Mouse (Mus musculus) c-Kit-positive CD71-negative TER-119-negative erythroid progenitor cells, embryonic 14.5 days (primary cell): ENCODE data around the gene Iqsec3.
A peak's percentile ranks its signal among the peaks of the same experiment; 100 is the strongest.

Experiments
- DNase-seq: peaks from one replicate; pipeline ENCODE4 v3.0.0-alpha.2; 2013; ENCODE audit warnings: low read depth

Iqsec3 gene

DNA sequence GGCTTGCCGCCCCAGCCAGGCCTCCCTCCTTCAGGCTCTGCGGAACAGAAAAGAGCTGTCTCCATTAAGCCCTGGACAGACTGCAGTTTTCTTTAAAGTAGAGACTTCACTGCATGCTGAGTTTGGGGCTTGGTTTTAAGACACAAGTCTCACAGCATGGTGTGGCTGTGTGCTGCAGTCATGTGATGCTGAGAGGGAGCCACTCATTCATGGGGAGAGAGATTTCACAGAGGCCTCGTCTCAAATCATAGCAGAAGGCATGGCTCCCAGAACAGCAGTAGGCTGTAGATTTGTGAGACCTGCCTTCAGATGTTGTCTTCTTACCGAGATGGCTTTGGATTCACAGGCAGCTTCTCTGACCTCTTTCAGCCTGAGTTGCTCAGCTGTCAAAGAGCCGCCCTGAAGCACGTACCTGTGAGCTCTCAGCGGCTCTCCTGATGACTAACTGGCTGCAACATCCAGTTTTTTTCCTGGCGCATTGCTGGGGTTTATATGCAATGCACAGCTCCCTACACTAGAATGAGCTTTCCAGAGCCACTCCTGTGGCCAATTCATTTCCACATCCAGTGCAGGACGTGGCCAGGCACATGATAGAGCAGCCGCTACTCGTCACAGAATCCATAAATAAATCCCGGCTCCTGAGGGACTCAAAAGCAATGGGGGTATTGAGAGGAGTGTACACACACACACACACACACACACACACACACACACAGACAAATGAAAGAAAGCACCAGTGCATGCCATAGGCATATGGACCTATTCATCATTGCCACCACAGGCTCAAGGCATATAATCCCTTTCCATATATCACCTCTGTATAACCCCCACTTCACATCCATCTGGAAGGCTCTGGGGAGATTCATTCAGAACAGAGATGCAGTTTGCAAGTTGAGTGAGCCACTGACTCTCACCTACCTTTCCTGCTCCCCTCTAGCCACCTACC is 18.7 kb downstream of the Iqsec3 start:
- no peak for DNase-seq

DNA sequence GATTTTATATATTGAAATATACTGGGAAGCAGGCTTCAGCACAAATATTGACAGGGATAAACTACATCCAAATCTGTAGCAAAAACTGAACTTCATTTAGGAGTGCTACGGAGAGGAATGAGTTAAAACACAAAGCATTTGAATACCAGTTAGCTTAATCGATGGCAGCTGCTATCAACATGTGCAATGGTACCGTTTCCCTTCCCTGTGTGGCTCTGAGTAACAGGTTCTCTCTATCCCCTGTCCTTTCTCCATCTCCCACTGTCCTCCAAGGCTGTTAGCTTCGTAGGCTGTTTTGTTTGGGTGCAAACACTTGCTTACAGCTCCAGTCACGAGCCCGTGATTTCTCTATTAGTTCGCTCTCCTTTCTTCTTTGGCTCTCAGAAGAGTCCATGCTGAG is 19.7 kb downstream of the Iqsec3 start:
- DNase-seq = no peak

DNA sequence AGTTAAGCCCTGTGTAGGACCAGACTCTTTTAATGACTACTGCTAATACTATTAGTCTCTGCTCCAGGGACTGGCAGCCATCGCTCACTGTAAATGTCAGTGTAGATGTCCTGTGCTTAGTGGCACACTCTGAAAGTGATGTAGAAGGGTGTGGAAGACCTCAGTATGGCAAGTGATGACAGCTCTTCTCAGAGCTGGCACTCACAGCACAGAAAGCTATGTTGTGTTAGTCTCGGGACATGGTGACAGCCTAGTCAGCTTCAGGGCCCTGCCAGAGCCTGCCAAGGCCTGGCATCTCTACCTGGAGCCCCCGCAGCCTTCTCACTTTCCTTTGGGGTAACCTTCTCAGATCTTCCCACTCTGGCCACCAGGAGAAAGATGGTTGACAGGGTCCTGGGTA is 21.8 kb downstream of the Iqsec3 start:
- DNase-seq = no peak

DNA sequence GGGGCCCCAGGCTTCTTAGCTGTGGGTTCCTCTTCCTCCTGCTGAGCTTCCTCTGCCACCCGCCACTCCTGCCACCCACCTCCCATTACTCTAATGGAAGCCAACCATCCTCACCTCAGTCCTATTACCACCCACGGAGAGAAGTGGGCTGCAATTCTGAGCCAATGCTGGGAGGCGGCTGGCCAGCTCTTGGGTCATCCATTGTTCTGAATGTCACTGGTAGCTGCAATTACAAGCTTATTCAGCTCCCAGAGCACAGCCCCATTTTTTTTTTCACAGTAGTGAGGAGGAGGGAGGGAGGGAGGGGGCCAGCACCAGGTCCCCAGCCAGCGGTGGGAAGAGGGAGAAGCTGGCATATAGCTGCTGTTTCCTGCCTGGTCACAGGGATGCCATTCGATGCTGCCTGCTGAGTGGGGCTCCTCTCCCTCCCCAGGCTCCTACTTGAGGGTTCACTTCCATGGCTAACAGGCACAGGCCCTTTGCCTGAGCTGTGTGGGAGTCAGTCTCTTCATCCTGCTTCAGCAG is 32.7 kb downstream of the Iqsec3 start:
- DNase-seq = no peak

DNA sequence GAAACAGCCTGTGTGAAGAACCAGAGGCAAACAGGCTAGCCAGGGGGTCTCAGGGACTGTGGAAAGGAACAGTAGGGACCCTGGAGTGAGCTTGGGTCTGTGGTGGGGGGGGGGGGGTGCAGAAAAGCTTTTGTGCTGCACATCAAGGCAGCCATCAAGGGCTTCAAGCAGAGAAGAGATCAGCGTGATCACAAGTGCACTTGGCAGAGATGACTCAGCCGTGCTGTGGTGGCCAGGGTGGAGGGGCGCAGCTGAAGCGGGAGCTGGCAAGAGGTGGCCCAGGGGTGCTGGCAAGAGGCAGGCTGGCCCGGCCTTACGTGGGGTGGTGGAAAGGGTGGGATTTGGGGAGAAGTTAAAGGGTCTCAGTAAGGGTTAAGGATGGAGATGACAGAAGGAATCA is 48.6 kb downstream of the Iqsec3 start:
- DNase-seq = no peak

DNA sequence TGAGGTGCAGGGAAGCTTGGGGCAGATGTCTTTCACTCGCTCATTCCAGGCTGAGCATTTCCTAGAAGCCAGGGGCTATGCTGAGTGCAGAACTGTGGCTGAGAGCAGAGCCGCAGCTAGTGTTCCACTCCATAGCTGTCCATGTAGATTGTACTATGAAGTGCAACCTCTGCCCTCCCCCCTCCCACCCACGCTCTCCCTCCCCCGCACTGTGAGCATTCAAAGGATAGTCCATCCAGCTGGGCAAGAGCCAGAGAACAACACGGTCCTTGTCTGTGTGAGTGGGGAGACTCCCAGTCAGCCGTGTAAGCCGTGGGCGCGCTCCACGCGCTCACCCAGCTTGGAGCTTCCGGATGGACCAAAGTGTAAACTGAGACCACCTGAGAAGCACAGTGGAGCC is 49.1 kb downstream of the Iqsec3 start:
- DNase-seq = no peak

DNA sequence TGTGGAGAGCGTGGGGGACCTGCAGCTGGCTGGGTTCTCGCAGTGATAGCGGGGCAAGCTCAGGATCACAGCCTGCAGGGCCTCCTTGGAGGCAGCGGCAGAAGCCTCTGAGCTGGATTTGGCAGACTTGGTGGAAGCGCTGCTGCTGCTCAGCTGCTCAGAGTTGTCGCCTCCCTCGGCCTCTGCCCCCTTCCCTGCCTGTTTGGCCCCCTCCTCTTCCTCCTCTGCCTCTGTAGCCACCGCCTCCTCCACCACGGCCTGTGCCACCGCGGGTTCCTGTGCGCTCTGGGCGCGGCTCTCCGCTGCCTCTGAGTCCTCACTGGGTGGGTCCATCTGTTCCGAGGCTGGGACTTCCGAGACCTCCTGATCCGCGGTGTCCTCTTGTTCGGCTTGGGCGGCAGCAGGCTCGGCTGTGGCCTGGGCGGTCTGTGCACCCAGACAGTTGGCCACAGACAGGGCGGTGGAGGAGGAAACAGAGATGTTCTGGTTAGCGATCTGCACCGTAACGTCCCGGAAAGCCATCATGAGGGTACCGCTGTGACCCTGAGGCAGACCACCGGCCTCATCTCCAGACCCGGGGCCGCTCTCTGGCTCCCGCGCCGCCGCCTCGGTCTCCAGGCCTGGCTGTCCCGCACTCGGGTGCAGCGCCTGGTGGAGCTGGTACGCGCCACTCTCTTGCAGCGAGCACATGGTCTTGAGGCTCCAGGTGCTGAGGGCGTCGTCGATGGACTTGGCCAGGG is 60.8 kb downstream of the Iqsec3 start:
- no peak for DNase-seq

DNA sequence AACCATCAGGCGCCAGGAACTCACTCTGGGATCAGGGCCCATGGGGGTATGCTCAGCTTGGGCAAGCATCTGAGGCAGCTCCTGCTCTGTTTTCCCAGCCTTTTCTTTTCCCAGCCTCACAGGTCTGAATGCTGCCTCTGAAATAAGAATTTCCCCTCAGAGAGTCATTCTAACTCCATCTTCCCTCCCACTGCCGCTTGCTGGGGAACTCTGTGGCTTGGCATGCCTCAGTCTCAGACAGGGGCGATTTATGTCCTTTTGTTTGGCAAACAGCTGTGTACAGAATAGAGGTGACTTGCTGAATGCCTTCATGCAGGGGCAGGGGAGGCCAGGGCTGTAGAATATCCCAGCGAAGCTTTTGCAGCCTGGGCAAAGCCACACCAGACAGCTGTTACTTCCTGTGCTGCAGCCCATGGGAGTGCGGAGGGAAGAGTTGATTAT is 65.9 kb downstream of the Iqsec3 start:
- no peak for DNase-seq

DNA sequence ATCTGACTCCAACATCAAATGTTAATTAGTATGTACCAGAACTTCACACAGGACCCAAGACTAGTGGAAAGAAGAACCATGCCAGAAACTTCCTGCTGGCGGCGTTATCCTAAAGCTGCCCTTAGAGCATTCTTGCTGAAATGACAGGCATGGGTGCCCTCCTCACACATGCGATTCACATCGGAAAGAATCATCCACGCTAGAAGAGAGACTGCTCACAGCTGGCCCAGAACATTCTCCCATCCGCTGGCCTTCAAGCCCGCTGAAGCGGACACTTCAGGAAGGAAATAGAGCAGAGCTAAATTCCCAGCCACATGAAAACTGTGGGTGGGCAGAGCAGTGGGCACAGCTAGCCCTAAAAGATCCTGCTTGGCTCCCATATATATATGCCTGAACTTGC is 68.2 kb downstream of the Iqsec3 start:
- no peak for DNase-seq

DNA sequence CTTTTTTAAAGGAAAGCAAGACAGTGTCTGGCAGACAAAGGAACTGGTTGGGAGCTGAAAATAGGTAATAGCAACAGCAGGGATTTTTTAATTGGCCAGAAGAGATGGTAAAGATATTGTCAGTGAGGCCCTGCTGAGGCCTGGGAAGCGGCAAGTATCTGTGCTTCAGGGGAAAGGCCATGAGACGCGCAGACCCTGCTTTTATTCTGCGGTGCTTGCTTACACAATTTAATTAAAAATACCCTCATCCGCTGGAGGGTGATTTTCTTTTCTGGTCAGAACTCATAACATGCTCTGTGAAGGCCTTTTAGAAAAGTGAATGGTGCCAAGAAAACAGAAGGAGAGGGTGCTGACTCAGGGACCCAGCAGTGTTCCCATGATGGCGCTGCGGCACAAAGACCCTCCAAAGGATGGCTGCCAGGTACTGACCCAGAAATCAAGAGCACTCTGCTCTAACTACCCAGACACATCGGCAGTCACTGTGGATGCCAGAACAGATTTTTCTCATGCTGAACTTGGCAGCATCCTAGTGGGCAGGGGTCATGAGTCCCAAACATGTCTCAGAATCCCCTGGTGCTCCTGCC is 70.7 kb downstream of the Iqsec3 start:
- DNase-seq = no peak

DNA sequence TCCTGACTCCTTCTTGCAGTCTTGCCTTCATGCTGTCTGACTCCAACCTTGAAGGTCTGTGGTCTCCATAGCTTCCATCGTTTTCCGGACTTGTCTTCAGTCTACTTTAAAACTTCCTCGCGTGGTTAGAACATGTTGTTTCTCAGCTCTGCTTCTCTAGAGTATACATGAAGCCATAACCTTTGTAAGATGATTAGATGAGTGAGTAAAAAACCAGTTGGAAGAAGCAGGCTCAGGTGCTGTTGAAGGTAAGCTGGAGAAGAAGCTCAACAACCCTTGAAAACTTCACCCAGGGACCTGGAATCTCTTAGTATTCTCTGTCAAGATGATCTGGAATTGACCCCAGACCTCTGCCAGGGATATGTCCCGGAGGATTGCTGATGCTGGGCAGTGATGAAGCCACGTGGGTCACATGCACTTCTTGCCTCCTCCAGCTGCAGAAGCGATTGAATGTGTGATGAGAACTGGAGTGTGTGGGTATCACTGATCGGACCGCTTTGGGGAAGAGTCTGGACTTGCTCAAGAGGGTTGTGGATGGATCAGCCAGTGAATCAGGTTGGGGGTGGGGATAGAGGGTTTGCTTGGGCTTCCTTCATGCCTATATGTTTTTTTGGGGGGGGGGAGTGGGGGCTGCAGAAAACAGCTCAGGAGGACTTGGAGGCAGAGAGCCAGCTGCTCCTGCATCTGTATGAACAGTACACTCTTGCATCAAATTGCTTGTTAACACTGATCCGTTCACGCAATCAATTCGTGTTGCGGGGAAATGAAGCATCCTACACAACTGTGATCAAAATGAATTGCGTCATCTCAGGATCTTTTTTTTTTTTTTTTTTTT is 71.4 kb downstream of the Iqsec3 start:
- DNase-seq = no peak

DNA sequence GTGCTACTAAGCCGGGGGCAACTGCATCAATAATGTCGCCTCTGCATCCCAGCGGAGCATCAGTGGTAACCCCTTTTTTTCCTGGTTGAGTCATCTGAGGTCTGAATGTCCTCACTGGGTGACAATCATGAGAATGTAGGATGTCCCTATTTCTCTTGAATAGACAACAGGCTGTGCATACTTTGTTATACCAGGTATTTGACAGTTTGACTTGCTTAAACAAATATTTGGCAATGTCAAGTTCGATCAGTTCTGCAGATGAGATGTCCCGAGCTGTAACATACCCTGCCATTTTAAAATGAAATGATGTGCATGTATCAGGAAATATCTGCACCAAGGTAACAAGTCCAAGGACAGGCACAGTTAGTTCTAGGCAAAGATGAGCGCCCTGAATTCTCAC is 72.3 kb downstream of the Iqsec3 start:
- no peak for DNase-seq

DNA sequence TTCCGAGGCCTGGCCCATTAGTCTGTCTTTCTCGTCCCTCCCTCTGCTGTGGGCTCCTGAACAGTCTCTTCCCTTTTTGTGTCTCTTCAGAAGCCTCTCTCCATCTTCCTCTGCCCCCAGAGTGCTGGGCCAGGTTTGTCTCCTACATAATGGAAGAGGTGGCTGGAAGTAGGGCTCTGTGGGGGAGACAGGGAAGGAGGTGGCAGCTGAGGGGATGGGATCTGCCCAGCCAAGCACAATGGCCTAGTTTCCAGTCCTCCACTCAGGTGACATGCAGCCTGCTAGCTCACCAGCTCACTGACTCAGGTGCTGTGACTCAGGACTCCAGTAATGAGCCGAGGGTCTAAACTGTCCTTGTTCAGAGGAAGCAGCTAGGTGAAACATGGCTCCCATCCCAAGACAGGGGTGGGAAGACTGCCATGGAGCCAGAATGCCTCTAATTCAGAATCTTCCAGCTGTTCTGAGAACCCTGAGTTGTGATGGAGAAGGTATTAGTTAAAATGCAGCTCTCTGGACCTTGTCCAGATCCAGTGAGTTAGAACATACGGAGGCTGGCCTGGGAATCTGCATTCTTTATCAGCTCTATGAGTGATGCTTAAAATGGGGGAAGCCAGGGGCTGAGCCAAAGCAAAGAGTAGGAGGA is 80.7 kb downstream of the Iqsec3 start:
- no peak for DNase-seq

DNA sequence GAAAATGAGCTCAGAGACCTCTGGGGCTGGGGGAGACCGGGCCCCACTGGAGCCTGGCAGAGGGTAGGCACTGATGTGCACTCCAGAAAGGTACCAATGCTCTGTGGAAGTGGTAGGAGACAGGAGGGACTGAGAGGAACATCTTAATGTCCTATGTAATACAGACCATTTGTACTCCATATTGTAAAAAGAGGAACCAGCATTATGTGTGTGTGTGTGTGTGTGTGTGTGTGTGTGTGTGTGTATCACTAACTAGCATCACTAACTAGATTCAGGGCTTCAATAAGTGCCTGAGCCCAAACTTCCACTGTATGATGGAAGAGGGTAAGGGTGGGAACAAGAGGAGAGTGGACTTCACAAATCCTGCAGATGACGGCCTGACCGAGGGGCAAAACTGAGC is 88.1 kb downstream of the Iqsec3 start:
- no peak for DNase-seq

DNA sequence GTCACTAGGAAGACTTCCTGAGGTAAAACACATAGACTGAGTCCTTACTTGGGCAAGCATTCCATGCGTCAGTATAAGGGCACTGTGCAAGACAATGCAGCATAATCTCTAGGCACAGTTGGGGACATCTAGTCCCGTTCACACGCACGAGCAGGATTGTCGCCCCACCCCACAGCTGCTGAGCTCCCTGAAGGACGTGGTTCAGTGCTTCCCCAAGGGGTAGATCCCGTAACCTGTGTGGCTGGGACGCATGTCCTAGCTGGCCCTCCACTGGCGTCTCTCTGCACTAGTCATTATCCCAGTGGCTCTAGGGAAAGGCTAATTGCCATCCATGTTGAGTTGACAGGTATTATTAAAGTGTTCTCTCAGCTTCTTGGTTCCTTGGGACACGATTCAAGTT is 91.4 kb downstream of the Iqsec3 start:
- no peak for DNase-seq

DNA sequence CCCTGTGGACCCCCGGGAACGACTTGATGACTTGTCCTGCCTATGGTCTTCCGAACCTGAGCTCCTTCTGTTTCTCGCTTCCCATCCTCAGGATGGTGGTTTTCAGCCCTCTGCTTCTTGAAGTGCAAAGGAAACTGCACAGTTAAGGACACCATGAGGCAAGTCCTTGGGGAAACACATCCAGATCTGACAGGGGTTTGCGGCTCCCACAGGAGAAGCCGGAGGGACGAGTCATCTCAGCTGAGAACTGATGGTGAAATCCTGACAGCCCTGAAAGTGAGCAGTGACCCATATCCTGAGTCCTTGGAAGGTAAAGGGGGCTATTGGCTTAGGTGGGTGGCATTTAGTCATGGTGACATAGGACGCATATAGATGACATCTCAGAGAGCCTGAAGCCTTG is 92.9 kb downstream of the Iqsec3 start:
- no peak for DNase-seq

DNA sequence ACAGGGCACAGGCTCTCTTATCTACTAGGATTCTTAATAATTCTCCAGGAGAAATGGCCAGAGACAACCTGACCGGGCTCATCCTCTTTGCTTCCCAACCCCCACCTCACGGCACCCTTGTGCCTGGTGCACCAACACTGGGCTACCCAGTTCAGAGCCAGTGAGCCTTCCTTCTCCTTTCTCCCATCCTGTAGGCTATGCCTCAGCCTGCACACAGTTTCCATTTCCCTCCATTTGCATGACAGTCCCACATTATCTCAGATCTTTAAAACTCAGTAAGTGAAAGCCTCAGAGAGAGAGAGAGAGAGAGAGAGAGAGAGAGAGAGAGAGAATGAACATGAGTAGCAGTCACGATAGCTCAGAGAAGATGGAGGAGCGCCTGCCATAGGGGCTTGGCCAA is 95.2 kb downstream of the Iqsec3 start:
- DNase-seq = no peak

DNA sequence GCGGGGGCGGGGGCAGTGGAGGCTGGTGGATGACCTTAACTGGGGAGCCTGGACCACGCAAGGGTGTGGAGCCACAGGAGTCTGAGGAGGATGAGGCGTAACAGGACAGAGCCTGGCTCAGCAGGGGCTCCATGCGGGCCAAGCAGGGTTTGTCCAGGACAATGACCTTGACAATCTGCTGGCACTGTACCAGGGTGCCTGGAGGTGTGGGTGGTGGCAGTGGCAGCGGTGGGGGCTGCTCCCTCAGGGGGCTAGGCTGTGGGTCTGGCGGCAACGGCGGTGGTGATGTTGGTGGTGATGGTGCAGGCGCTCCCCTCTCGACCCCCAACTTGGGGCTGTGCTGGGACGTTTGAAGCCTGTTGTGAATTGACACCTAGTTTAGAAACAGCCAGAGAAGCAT is 97.3 kb downstream of the Iqsec3 start:
- DNase-seq = no peak

DNA sequence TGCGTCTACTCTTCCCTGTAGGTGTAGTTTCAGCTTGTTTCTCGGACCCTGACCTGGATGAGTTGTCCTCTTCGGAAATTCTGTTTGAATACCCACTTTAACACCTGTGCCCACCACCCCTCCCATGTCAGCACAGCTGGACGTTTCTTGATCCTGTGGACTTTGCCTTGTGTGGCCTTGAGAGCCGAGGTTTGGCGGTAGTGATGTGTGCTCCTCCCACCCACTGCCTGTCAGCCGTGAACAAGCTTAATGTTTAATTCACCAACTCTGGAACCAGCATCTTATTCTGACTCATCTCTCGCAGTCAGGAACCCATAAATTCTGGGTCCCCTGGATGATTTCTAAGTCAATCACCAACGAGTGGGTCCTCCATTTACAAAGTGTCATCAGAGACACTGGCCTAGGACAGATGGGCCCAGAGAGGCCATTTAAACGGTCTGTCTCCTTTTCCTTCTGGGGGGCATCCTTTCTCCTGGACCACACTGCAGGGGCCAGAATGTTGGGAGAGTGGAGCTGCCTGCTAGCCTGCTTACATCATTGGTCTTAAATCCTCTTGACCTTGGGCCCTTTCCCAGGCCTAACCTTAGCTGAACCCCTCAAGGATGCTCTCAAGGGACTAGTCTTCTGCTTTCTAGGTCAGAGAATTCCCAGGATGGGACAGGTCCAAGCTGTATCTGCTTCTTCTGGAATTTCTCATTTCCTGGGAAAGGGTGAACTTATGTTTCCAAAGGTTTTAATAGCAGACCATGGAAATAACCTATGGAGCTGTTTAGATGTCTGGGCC is 102.1 kb downstream of the Iqsec3 start:
- DNase-seq = no peak

DNA sequence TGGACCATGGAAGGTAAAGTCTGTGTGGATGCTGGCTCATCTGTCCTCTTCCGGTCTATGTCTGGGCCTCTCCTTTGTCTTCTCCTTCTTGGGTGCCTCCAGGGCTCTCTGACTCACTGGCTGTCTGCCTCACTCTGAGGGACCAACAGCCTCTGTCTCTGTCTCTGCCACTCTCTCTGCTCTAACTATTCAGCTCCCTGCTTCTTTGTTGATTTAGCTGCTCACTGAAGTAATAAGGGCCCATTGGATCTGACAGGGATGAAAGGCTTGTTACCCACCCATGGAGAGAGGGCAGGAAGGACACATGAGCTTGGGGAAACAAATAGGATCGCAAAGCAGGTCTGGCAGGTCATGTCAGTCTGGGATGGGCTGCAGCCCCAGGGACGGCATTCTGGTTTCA is 106.4 kb downstream of the Iqsec3 start:
- no peak for DNase-seq

DNA sequence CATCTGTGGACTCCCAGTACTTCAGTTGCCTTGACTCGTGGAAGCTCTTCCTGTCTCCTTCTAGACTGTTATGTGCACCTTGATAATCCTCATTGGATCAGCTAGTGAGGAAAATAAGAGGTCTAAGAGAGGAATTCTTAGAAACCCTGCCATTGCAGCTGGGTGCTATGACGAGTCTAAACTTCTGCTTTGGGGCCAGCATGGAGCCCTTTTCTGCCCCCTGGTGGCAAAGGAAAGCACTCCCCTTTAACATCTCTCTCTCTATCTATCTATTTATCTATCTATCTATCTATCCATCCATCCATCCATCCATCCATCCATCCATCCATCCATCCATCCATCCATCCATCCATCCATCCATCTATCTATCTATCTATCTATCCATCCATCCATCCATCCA is 106.9 kb downstream of the Iqsec3 start:
- peak; percentile 26 for DNase-seq
